Mouse (Mus musculus): ENCODE results near the gene Tas2r131. TPM values are rescaled to one million over a fixed set of nuclear protein-coding genes. Genes with fewer than 3 reads are reported as not detected.
"Not testable (repeated sequence)": the region's sequence is repeated elsewhere in the genome, so short reads cannot be mapped to it uniquely, and the experiment has no call there.

Tas2r131 gene
- total RNA-seq (2021) = not detected
- long read RNA-seq, experiment 1 = 0 reads
- long read RNA-seq, experiment 2 = 0 reads

DNA sequence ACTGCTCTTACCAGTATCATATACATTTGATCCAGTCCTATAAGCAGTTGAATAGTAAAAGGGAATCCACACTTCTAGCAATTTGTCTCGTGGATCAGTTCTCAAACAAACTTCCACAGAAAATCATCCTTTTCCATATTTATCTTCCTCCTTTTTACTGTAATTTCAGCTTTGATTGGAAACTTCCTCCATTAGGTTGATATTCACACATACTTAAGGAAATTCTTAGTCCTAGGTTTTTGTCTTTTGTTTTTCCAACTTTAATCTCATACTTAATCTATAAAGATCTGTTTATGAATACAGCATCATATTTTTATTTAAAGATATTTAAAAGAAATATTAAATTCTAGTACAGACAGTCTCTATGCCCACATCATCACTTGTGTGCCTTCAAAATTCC, at the start of gene Tas2r131:
Gene Tas2r131, minus strand, starts transcription at position 101 of the 400 bp plus-strand sequence.
- DNase-seq = no peak
- intact Hi-C loops (cut with DNase I) = no loop called here

- no peak for DNase-seq
- intact Hi-C loops (cut with DNase I) = loop anchor here (10.0 kb wide), 1 partner anchor 176 kb away; the partner anchor contains the start of gene Tas2r117
Measured at GRCm38 (mm10) chr6:132980865-132981264, 23.1 kb upstream of the Tas2r131 start, which contains the start of gene Tas2r109. Gene Tas2r109, minus strand, starts transcription at chr6:132980965.

DNA sequence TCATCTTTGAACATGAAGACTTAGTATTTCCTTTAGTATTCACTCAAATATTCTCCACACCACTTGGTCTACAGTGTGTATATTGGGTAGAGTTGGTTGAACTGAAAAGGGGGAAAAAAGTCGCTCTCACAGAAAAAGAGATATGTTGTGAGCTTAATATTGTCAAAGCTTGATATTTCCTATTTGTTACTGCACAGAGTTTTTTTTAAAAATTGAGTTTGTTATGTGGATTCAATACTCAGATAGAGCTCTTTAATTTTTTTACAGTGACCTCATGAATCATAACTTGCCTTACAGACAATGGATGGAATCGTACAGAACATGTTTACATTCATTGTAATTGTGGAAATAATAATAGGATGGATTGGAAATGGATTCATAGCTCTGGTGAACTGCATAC, 6.9 kb downstream of the Tas2r131 start, which contains the start of gene Tas2r129:
Gene Tas2r129, plus strand, starts transcription at position 301 of the 400 bp plus-strand sequence.
- DNase-seq = no peak
- intact Hi-C loops (cut with DNase I) = no loop called here

DNA sequence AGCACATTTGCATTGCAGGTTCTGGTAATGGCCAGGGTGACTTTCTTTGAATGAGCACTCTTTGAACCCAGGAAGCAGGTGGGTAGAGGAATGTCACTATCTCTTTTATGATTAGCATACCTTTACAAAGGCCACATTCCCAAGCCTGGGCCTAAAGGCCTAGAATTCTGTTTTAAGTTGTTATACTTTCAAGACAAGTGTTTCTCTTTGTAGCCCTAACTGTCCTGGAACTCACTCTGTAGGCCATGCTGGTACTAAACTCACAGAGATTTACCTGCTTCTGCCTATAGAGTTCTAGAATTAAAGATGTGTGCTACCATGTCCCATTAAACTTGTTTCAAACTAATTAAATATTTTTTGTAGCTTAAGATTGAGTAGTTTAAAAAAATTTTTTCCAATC, 16.3 kb downstream of the Tas2r131 start:
- intact Hi-C loops (cut with DNase I); DNase-seq: not testable (repeated sequence)

GRCm38 (mm10) chr6:132909351-132909750, 48.4 kb downstream of the Tas2r131 start, which contains the start of gene Tas2r125:
Gene Tas2r125, plus strand, starts transcription at chr6:132909651.
- intact Hi-C loops (cut with DNase I) = no loop called here

More at GRCm38 (mm10) chr6:132909351-132909750, 48.4 kb downstream of the Tas2r131 start, which contains the start of gene Tas2r125:
- DNase-seq = no peak

Other genes with a start within 250 kb of the Tas2r131 start
- gene Tas2r122, start 246.0 kb downstream of the Tas2r131 start, total RNA-seq (2021) = not detected
- not detected for gene Tas2r115, start 219.9 kb downstream of the Tas2r131 start, total RNA-seq (2021)
- not detected for gene Tas2r124, start 203.2 kb downstream of the Tas2r131 start, total RNA-seq (2021)
- gene Tas2r102, start 195.8 kb downstream of the Tas2r131 start, total RNA-seq (2021) = not detected
- gene Tas2r136, start 179.8 kb downstream of the Tas2r131 start, total RNA-seq (2021) = not detected
- gene Tas2r117, start 155.1 kb downstream of the Tas2r131 start, total RNA-seq (2021) = not detected
- not detected for gene Tas2r123, start 110.8 kb downstream of the Tas2r131 start, total RNA-seq (2021)
- gene Tas2r116, start 102.5 kb downstream of the Tas2r131 start, total RNA-seq (2021) = not detected
- gene Tas2r110, start 89.9 kb downstream of the Tas2r131 start, total RNA-seq (2021) = not detected
- not detected for gene Tas2r113, start 64.9 kb downstream of the Tas2r131 start, total RNA-seq (2021)
- gene Tas2r125, start 48.3 kb downstream of the Tas2r131 start, total RNA-seq (2021) = not detected
- gene Tas2r129, start 6.8 kb downstream of the Tas2r131 start, total RNA-seq (2021) = not detected
- gene Tas2r109, start 23.0 kb upstream of the Tas2r131 start, total RNA-seq (2021) = not detected
- gene Tas2r103, start 79.2 kb upstream of the Tas2r131 start, total RNA-seq (2021) = not detected
- gene Tas2r140, start 97.9 kb upstream of the Tas2r131 start, total RNA-seq (2021) = not detected
- 100 to 1,000 TPM; 111 to 129 TPM for gene Smim10l1, start 147.0 kb upstream of the Tas2r131 start, total RNA-seq (2021)